Mouse (Mus musculus) mature B cell (primary cell): ENCODE results near the gene Colgalt2.
"Not testable (repeated sequence)": the region's sequence is repeated elsewhere in the genome, so short reads cannot be mapped to it uniquely, and the experiment has no call there.

ENCODE experiments used
- in situ Hi-C: fragments of 300-500 bp; cut with MboI; formaldehyde crosslinking; loops from 2 replicates; pipeline ENCODE4 v1.14.3; 2019

The Colgalt2 gene

GRCm38 (mm10) chr1:152399790-152400555, at the start of gene Colgalt2:
Gene Colgalt2 (plus strand): TSS chr1:152399830.
- in situ Hi-C loops: no loop called here

- in situ Hi-C loops: no loop called here
Measured at GRCm38 (mm10) chr1:152356721-152357120, 42.9 kb upstream of the Colgalt2 start.

- in situ Hi-C loops: no loop called here
Measured at GRCm38 (mm10) chr1:152368311-152369088, 31.1 kb upstream of the Colgalt2 start.

GRCm38 (mm10) chr1:152369139-152369538, 30.5 kb upstream of the Colgalt2 start:
- in situ Hi-C loops: no loop called here

GRCm38 (mm10) chr1:152378311-152378710, 21.3 kb upstream of the Colgalt2 start:
- in situ Hi-C loops: no loop called here

- in situ Hi-C loops: no loop called here
Measured at GRCm38 (mm10) chr1:152384589-152384988, 15.0 kb upstream of the Colgalt2 start.

GRCm38 (mm10) chr1:152385693-152386092, 13.9 kb upstream of the Colgalt2 start:
- in situ Hi-C loops: not testable (repeated sequence)

GRCm38 (mm10) chr1:152386188-152386835, 13.3 kb upstream of the Colgalt2 start, which contains the start of gene Tsen15:
Gene Tsen15 (minus strand): TSS chr1:152386688.
- in situ Hi-C loops: no loop called here

GRCm38 (mm10) chr1:152389271-152389670, 10.4 kb upstream of the Colgalt2 start:
- in situ Hi-C loops: no loop called here

GRCm38 (mm10) chr1:152394137-152394536, 5.5 kb upstream of the Colgalt2 start:
- in situ Hi-C loops: no loop called here

- in situ Hi-C loops: no loop called here
Measured at GRCm38 (mm10) chr1:152394956-152395515, 4.6 kb upstream of the Colgalt2 start.

GRCm38 (mm10) chr1:152398708-152399107, 922 bp upstream of the Colgalt2 start:
- in situ Hi-C loops: no loop called here

- in situ Hi-C loops: no loop called here
Measured at GRCm38 (mm10) chr1:152400556-152401540, 1.2 kb downstream of the Colgalt2 start.

GRCm38 (mm10) chr1:152407021-152407946, 7.7 kb downstream of the Colgalt2 start:
- in situ Hi-C loops: no loop called here

GRCm38 (mm10) chr1:152409356-152409755, 9.7 kb downstream of the Colgalt2 start:
- in situ Hi-C loops: no loop called here

GRCm38 (mm10) chr1:152410657-152411056, 11.0 kb downstream of the Colgalt2 start:
- in situ Hi-C loops: no loop called here

- in situ Hi-C loops: no loop called here
Measured at GRCm38 (mm10) chr1:152413116-152413515, 13.5 kb downstream of the Colgalt2 start.

- in situ Hi-C loops: no loop called here
Measured at GRCm38 (mm10) chr1:152413961-152414360, 14.3 kb downstream of the Colgalt2 start.

GRCm38 (mm10) chr1:152414451-152414850, 14.8 kb downstream of the Colgalt2 start:
- in situ Hi-C loops: no loop called here
